Mouse (Mus musculus) T-helper 17 cell (primary cell): ENCODE measurements around the gene C1qbp.

Experiments
- in situ Hi-C, 2 experiments: fragments of 300-600 bp; cut with MboI, MseI; formaldehyde crosslinking; loops; 1 replicate in 1 of 2; 2 replicates in 1 of 2; pipeline ENCODE4 v1.15.1; 2025; ENCODE audit warnings: high pct_unique_total_duplicates in 2 of 2

Gene C1qbp

GRCm38 (mm10) chr11:70982557-70983228 lies at the start of gene C1qbp:
C1qbp (minus strand) TSS chr11:70983026.
- in situ Hi-C loops = loop anchor here in 1 of 2 experiments (25.0 kb wide), 1 partner anchor 1345 kb away; the partner anchor contains the start of gene Fxr2

GRCm38 (mm10) chr11:71032070-71032469 lies 49.2 kb upstream of the C1qbp start:
- in situ Hi-C loops = loop anchor here in 1 of 2 experiments (25.0 kb wide), 1 partner anchor 1005 kb away; the partner anchor contains the start of genes Aipl1 and Pimreg

- in situ Hi-C loops = loop anchor here in 1 of 2 experiments (25.0 kb wide), 1 partner anchor 1008 kb away; the partner anchor contains the start of genes Aipl1 and Pimreg
These were observed 46.7 kb upstream of the C1qbp start for GRCm38 (mm10) chr11:71029403-71030118.

GRCm38 (mm10) chr11:71028280-71028679 lies 45.5 kb upstream of the C1qbp start:
- in situ Hi-C loops = loop anchor here in 1 of 2 experiments (25.0 kb wide), 1 partner anchor 1009 kb away; the partner anchor contains the start of genes Aipl1 and Pimreg

- in situ Hi-C loops = loop anchor here (5.0 to 25.0 kb wide), 3 partner anchors 887 to 1418 kb away; partner anchors contain the start of genes 4933427D14Rik (in 1 of the 2), Ggt6 (in 1 of the 2), Gm43951 (in 1 of the 2) and Med31 (in 1 of the 2)
These were observed 36.6 kb upstream of the C1qbp start, which contains the start of the genes Mis12 and Derl2 for GRCm38 (mm10) chr11:71019201-71020068. Mis12 (plus strand) TSS chr11:71019611. Derl2 (minus strand) TSS chr11:71019841.

- in situ Hi-C loops = loop anchor here in 1 of 2 experiments (25.0 kb wide), 2 partner anchors 1194 to 1419 kb away; partner anchors contain the start of genes 4933427D14Rik, Ggt6, Gm43951 and Med31
These were observed 35.8 kb upstream of the C1qbp start for GRCm38 (mm10) chr11:71018416-71019200.

GRCm38 (mm10) chr11:71017051-71017450 lies 34.2 kb upstream of the C1qbp start:
- in situ Hi-C loops = loop anchor here in 1 of 2 experiments (25.0 kb wide), 2 partner anchors 1195 to 1420 kb away; partner anchors contain the start of genes 4933427D14Rik, Ggt6, Gm43951 and Med31

GRCm38 (mm10) chr11:71012743-71013142 lies 29.9 kb upstream of the C1qbp start:
- in situ Hi-C loops = loop anchor here in 1 of 2 experiments (25.0 kb wide), 2 partner anchors 1200 to 1425 kb away; partner anchors contain the start of genes 4933427D14Rik, Ggt6, Gm43951 and Med31

- in situ Hi-C loops = loop anchor here (5.0 to 25.0 kb wide), 3 partner anchors 1204 to 1429 kb away; partner anchors contain the start of genes Med31 (in 2 of the 2), 4933427D14Rik (in 1 of the 2), Ggt6 (in 1 of the 2) and Gm43951 (in 1 of the 2)
These were observed 25.5 kb upstream of the C1qbp start for GRCm38 (mm10) chr11:71008321-71008720.

GRCm38 (mm10) chr11:71007831-71008230 lies 25.0 kb upstream of the C1qbp start:
- in situ Hi-C loops = loop anchor here (5.0 to 25.0 kb wide), 3 partner anchors 1204 to 1429 kb away; partner anchors contain the start of genes Med31 (in 2 of the 2), 4933427D14Rik (in 1 of the 2), Ggt6 (in 1 of the 2) and Gm43951 (in 1 of the 2)

- in situ Hi-C loops = loop anchor here (5.0 to 25.0 kb wide), 3 partner anchors 1205 to 1430 kb away; partner anchors contain the start of genes Med31 (in 2 of the 2), 4933427D14Rik (in 1 of the 2), Ggt6 (in 1 of the 2) and Gm43951 (in 1 of the 2)
These were observed 24.2 kb upstream of the C1qbp start for GRCm38 (mm10) chr11:71007026-71007425.

GRCm38 (mm10) chr11:71005046-71005445 lies 22.2 kb upstream of the C1qbp start:
- in situ Hi-C loops = loop anchor here (5.0 to 25.0 kb wide), 3 partner anchors 1207 to 1432 kb away; partner anchors contain the start of genes Med31 (in 2 of the 2), 4933427D14Rik (in 1 of the 2), Ggt6 (in 1 of the 2) and Gm43951 (in 1 of the 2)

GRCm38 (mm10) chr11:71004316-71004773 lies 21.5 kb upstream of the C1qbp start, which contains the start of gene Dhx33:
Dhx33 (minus strand) TSS chr11:71004437.
- in situ Hi-C loops = loop anchor here in 1 of 2 experiments (25.0 kb wide), 2 partner anchors 1208 to 1433 kb away; partner anchors contain the start of genes 4933427D14Rik, Ggt6, Gm43951 and Med31

GRCm38 (mm10) chr11:71003611-71004315 lies 20.9 kb upstream of the C1qbp start:
- in situ Hi-C loops = loop anchor here in 1 of 2 experiments (25.0 kb wide), 2 partner anchors 1209 to 1434 kb away; partner anchors contain the start of genes 4933427D14Rik, Ggt6, Gm43951 and Med31

GRCm38 (mm10) chr11:71001167-71001566 lies 18.3 kb upstream of the C1qbp start:
- in situ Hi-C loops = loop anchor here in 1 of 2 experiments (25.0 kb wide), 2 partner anchors 1211 to 1436 kb away; partner anchors contain the start of genes 4933427D14Rik, Ggt6, Gm43951 and Med31

- in situ Hi-C loops = loop anchor here in 1 of 2 experiments (25.0 kb wide), 1 partner anchor 1345 kb away; the partner anchor contains the start of gene Fxr2
These were observed 796 bp downstream of the C1qbp start for GRCm38 (mm10) chr11:70982030-70982429.

GRCm38 (mm10) chr11:70980751-70981510 lies 1.9 kb downstream of the C1qbp start:
- in situ Hi-C loops = loop anchor here in 1 of 2 experiments (25.0 kb wide), 1 partner anchor 1344 kb away; the partner anchor contains the start of gene Fxr2
